Mouse (Mus musculus) stomach, embryonic 14.5 days (tissue): ENCODE measurements around the gene Carhsp1. TPM values are rescaled to one million over a fixed set of nuclear protein-coding genes. Genes with fewer than 3 reads are reported as not detected.

Experiments used
- ATAC-seq: fragments of 200-750 bp; cut with Nextera tagmentation; 2 replicates; pipeline ENCODE4 v1.8.0; 2017; ENCODE audit warnings: low read depth, moderate TSS enrichment; ENCODE audit not compliant: insufficient number of reproducible peaks, insufficient read depth, low FRiP score
- H3K27ac ChIP-seq: fragments of 300-500 bp; sonication (generic); 2 replicates; pipeline ENCODE4 v1.5.1; 2014; ENCODE audit warnings: mild to moderate bottlenecking, low read length, moderate library complexity, mixed read lengths
- H3K27me3 ChIP-seq: fragments of 300-500 bp; sonication (generic); 2 replicates; pipeline ENCODE4 v1.6.1; 2014; ENCODE audit warnings: low read length, control low read depth, mixed read lengths; ENCODE audit not compliant: control insufficient read depth, insufficient read depth
- H3K36me3 ChIP-seq: fragments of 300-500 bp; sonication (generic); 2 replicates; pipeline ENCODE4 v1.6.1; 2014; ENCODE audit warnings: mild to moderate bottlenecking, control low read depth, low read length, moderate library complexity, mixed read lengths; ENCODE audit not compliant: control insufficient read depth, insufficient read depth
- H3K4me1 ChIP-seq: fragments of 300-500 bp; sonication (generic); 2 replicates; pipeline ENCODE4 v1.6.1; 2014; ENCODE audit warnings: low read length, control low read depth, mixed read lengths; ENCODE audit not compliant: control insufficient read depth, insufficient read depth
- H3K4me2 ChIP-seq: fragments of 300-500 bp; sonication (generic); replicated peaks from 2 replicates; pipeline ENCODE4 v1.6.1; 2014; ENCODE audit warnings: low read depth, low read length, control low read depth
- H3K4me3 ChIP-seq: fragments of 300-500 bp; sonication (generic); 2 replicates; pipeline ENCODE4 v1.5.1; 2014; ENCODE audit warnings: low read depth, low read length, control low read depth
- H3K9ac ChIP-seq: fragments of 300-500 bp; sonication (generic); replicated peaks from 2 replicates; pipeline ENCODE4 v1.6.1; 2014; ENCODE audit warnings: low read depth, mild to moderate bottlenecking, control low read depth, low read length, moderate library complexity, mixed read lengths
- H3K9me3 ChIP-seq: fragments of 300-500 bp; sonication (generic); 2 replicates; pipeline ENCODE4 v1.6.1; 2016; ENCODE audit warnings: low read depth, low read length, control low read depth; ENCODE audit not compliant: control insufficient read depth
- WGBS: fragments of 180-500 bp; shearing (Covaris S2); extraction: QIAGEN DNeasy Blood & Tissue Kit; methylation state at CpG from one replicate; pipeline ENCODE4 v1.1.7; 2014; 5-methylcytosine and 5-hydroxymethylcytosine counted together
- polyA plus RNA-seq: library from polyadenylated mRNA; unstranded; fragments of >200 nt; fragmentation: Nextera tagmentation; extraction: Ambion mirVana; gene quantifications from 2 replicates; pipeline ENCODE4 v1.2.1, GENCODE M21; 2014

Carhsp1 gene
- polyA plus RNA-seq, result 35.3 and 37.0 TPM in 2 replicates

GRCm38 (mm10) chr16:8671551-8672349, at the start of gene Carhsp1:
Gene Carhsp1, minus strand, starts transcription at chr16:8672155.
- peak; percentile 94 for ATAC-seq
- Histone ChIP-seq H3K4me2 (peak within 1 kb of the TSS; percentile 55), H3K9ac (peak within 1 kb of the TSS; percentile 49), H3K9me3 (no peaks in the 10 kb centered on the region), H3K36me3 (no peaks in the 10 kb centered on the region), H3K4me1 (peaks cover 29% of the 10 kb centered on the region; the same call in 1 of the 2 replicates), H3K4me3 (peak within 1 kb of the TSS; percentile 61), H3K27me3 (no peaks in the 10 kb centered on the region), H3K27ac (peak within 1 kb of the TSS; percentile 64)
- WGBS, result 0% methylated on average over 67 of the region's 67 CpGs

DNA sequence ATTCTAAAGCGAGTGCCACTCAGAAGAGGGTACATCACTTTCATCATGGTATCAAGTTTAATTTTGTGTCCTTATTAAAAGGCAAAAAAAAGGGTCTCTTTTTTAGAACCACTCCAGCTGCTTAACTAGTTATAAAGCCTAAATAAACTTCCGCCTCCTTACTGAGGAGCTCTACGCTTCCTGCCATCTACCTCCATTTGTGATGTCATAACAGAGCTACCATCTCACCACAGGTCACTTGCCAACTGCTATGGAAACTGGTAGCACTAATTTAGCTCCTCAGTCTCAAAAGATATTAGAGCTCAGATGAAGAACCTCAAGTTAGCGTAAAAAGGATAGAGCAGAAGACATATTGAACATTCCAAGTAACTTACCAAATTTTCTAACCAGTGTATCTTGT, 48.5 kb upstream of the Carhsp1 start:
- H3K4me1 ChIP-seq, result peaks cover 7% of the 10 kb centered on the region
- H3K27ac ChIP-seq, result no peak overlapping the region
- 90% methylated on average over 4 of the region's 4 CpGs for WGBS
- H3K36me3 ChIP-seq, result peaks cover 8% of the 10 kb centered on the region; the same call in 1 of the 2 replicates
- H3K9ac ChIP-seq, result no peak overlapping the region
- no peak for ATAC-seq
- no peaks in the 10 kb centered on the region for H3K9me3 ChIP-seq
- no peak overlapping the region for H3K4me2 ChIP-seq
- no peaks in the 10 kb centered on the region for H3K27me3 ChIP-seq
- no peak overlapping the region for H3K4me3 ChIP-seq

GRCm38 (mm10) chr16:8717744-8718143, 45.8 kb upstream of the Carhsp1 start:
- Histone ChIP-seq H3K27me3 (no peaks in the 10 kb centered on the region), H3K4me1 (peaks cover 10% of the 10 kb centered on the region), H3K27ac (no peak overlapping the region), H3K9me3 (no peaks in the 10 kb centered on the region), H3K4me3 (no peak overlapping the region), H3K9ac (no peak overlapping the region), H3K36me3 (peaks cover 30% of the 10 kb centered on the region), H3K4me2 (no peak overlapping the region)
- 90% methylated on average over 10 of the region's 10 CpGs for WGBS
- no peak for ATAC-seq

DNA sequence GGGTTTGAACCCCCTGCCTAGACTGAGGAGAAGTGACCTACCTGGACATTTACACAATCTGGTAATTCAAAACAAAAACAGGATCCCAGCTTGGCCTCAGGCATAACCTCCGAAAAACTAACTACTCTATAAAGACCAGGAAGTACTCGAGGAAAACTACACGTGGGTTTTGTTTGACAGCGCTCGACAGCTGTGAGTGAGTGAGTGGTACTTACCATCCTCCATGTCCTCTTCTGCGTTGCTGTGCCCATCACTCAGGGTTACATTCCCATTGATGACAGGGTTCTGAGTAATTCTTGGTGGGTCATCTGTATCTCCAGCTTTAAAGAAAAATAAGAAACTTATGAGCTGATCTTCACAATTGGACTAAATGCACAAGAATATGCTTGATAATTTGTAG, 44.3 kb upstream of the Carhsp1 start:
- Histone ChIP-seq H3K27ac (0 out of 2 replicates have a peak overlapping the region, but pooled peaks have one; percentile 52), H3K4me3 (no peak overlapping the region), H3K27me3 (no peaks in the 10 kb centered on the region), H3K9me3 (no peaks in the 10 kb centered on the region), H3K9ac (no peak overlapping the region), H3K4me1 (peaks cover 10% of the 10 kb centered on the region), H3K4me2 (no peak overlapping the region), H3K36me3 (peaks cover 44% of the 10 kb centered on the region)
- 40% methylated on average over 6 of the region's 6 CpGs for WGBS
- ATAC-seq, result 0 out of 2 replicates have a peak, but pooled peaks have one; percentile 28

GRCm38 (mm10) chr16:8715513-8716080, 43.6 kb upstream of the Carhsp1 start:
- Histone ChIP-seq H3K27me3 (no peaks in the 10 kb centered on the region), H3K27ac (peak overlapping the region; percentile 27; the same call in 1 of the 2 replicates), H3K4me1 (peaks cover 10% of the 10 kb centered on the region), H3K36me3 (peaks cover 49% of the 10 kb centered on the region), H3K9ac (no peak overlapping the region), H3K4me2 (no peak overlapping the region), H3K4me3 (no peak overlapping the region), H3K9me3 (no peaks in the 10 kb centered on the region)
- WGBS, result 48% methylated on average over 10 of the region's 10 CpGs
- ATAC-seq, result no peak

DNA sequence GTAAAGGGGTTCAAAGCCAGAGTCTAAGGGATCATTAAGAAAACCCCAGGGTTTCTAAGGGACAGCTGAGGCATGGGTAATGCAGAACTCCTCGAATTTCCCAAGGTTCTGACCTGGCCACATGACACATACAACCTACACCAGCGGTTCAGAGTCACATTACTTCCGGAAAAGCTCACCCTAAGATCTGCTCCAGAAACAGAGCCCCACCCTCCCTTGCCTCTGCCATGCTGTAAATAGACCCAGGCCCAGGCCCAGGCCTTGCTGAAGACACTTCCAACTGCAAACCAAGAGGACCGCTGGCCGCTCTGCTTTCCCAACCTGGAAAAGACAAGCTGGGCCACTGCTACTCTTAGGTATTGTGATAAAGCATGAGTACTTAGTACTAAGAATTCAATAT, 42.9 kb upstream of the Carhsp1 start:
- Histone ChIP-seq H3K4me3 (no peak overlapping the region), H3K9ac (no peak overlapping the region), H3K9me3 (no peaks in the 10 kb centered on the region), H3K36me3 (peaks cover 56% of the 10 kb centered on the region), H3K27me3 (no peaks in the 10 kb centered on the region), H3K4me2 (no peak overlapping the region), H3K4me1 (peaks cover 10% of the 10 kb centered on the region), H3K27ac (no peak overlapping the region)
- 86% methylated on average over 5 of the region's 5 CpGs for WGBS
- ATAC-seq, result no peak

- no peak overlapping the region for H3K27ac ChIP-seq
- 64% methylated on average over 9 of the region's 9 CpGs for WGBS
- no peak overlapping the region for H3K4me2 ChIP-seq
- H3K4me1 ChIP-seq, result peaks cover 10% of the 10 kb centered on the region
- no peaks in the 10 kb centered on the region for H3K9me3 ChIP-seq
- H3K4me3 ChIP-seq, result no peak overlapping the region
- ATAC-seq, result no peak
- peaks cover 83% of the 10 kb centered on the region for H3K36me3 ChIP-seq
- no peak overlapping the region for H3K9ac ChIP-seq
- no peaks in the 10 kb centered on the region for H3K27me3 ChIP-seq
These were observed 40.0 kb upstream of the Carhsp1 start for GRCm38 (mm10) chr16:8711998-8712397.

GRCm38 (mm10) chr16:8700586-8700985, 28.6 kb upstream of the Carhsp1 start:
- WGBS, result 82% methylated on average over 3 of the region's 3 CpGs
- no peak for ATAC-seq
- no peaks in the 10 kb centered on the region for H3K27me3 ChIP-seq

More at GRCm38 (mm10) chr16:8700586-8700985, 28.6 kb upstream of the Carhsp1 start:
- H3K4me1 ChIP-seq, result no peaks in the 10 kb centered on the region
- H3K4me2 ChIP-seq, result no peak overlapping the region
- no peak overlapping the region for H3K27ac ChIP-seq
- H3K9ac ChIP-seq, result no peak overlapping the region
- H3K9me3 ChIP-seq, result no peaks in the 10 kb centered on the region
- H3K4me3 ChIP-seq, result no peak overlapping the region
- peaks cover 87% of the 10 kb centered on the region for H3K36me3 ChIP-seq
